Mouse (Mus musculus): Measurements from ENCODE around the gene C1qa.
A peak's percentile ranks its signal among the peaks of the same experiment; 100 is the strongest.

The C1qa gene

GRCm38 (mm10) chr4:136898637-136899036 lies at the start of gene C1qa:
C1qa (minus strand) TSS chr4:136898803.
- DNase-seq = no peak

- DNase-seq = no peak
Observed at GRCm38 (mm10) chr4:136945397-136945796, 46.8 kb upstream of the C1qa start.

- DNase-seq = peak; percentile 60
Observed at GRCm38 (mm10) chr4:136944558-136945350, 46.2 kb upstream of the C1qa start.

- peak; percentile 51 for DNase-seq
Observed at GRCm38 (mm10) chr4:136943175-136943574, 44.6 kb upstream of the C1qa start.

GRCm38 (mm10) chr4:136942761-136943160 lies 44.2 kb upstream of the C1qa start:
- DNase-seq = peak; percentile 87

GRCm38 (mm10) chr4:136937935-136938334 lies 39.3 kb upstream of the C1qa start:
- DNase-seq = peak; percentile 15

GRCm38 (mm10) chr4:136937344-136937743 lies 38.7 kb upstream of the C1qa start:
- DNase-seq = peak; percentile 78

GRCm38 (mm10) chr4:136934746-136935613 lies 36.4 kb upstream of the C1qa start:
- no peak for DNase-seq

- DNase-seq = no peak
Observed at GRCm38 (mm10) chr4:136930474-136930873, 31.9 kb upstream of the C1qa start.

GRCm38 (mm10) chr4:136928928-136929327 lies 30.3 kb upstream of the C1qa start:
- peak; percentile 58 for DNase-seq

GRCm38 (mm10) chr4:136925804-136926203 lies 27.2 kb upstream of the C1qa start:
- DNase-seq = no peak

- no peak for DNase-seq
Observed at GRCm38 (mm10) chr4:136924529-136924928, 25.9 kb upstream of the C1qa start.

GRCm38 (mm10) chr4:136919526-136919925 lies 20.9 kb upstream of the C1qa start:
- no peak for DNase-seq

- no peak for DNase-seq
Observed at GRCm38 (mm10) chr4:136918834-136919233, 20.2 kb upstream of the C1qa start.

GRCm38 (mm10) chr4:136917165-136917524 lies 18.5 kb upstream of the C1qa start:
- peak; percentile 22 for DNase-seq

- peak; percentile 53 for DNase-seq
Observed at GRCm38 (mm10) chr4:136916359-136917164, 18.0 kb upstream of the C1qa start.

GRCm38 (mm10) chr4:136912841-136913240 lies 14.2 kb upstream of the C1qa start:
- no peak for DNase-seq

GRCm38 (mm10) chr4:136911804-136912203 lies 13.2 kb upstream of the C1qa start:
- DNase-seq = no peak

- DNase-seq = no peak
Observed at GRCm38 (mm10) chr4:136911211-136911646, 12.6 kb upstream of the C1qa start.

- DNase-seq = no peak
Observed at GRCm38 (mm10) chr4:136907809-136908208, 9.2 kb upstream of the C1qa start.

- DNase-seq = no peak
Observed at GRCm38 (mm10) chr4:136907033-136907432, 8.4 kb upstream of the C1qa start.

- no peak for DNase-seq
Observed at GRCm38 (mm10) chr4:136904767-136905539, 6.3 kb upstream of the C1qa start.

Measured in cerebellum, adult 11-12 months (tissue).